Mouse (Mus musculus) kidney, postnatal 0 days (tissue): ENCODE data around the gene Mecom. TPM values are rescaled to one million over a fixed set of nuclear protein-coding genes. Genes with fewer than 3 reads are reported as not detected.

Experiments used
- ATAC-seq: fragments of 200-750 bp; cut with Nextera tagmentation; replicated peaks from 2 replicates; pipeline ENCODE4 v1.8.0; 2017; ENCODE audit warnings: low read depth, moderate number of reproducible peaks, moderate TSS enrichment, moderate library complexity; ENCODE audit not compliant: low FRiP score
- DNase-seq: peaks from one replicate; pipeline ENCODE4 v3.0.0-alpha.2; 2016; ENCODE audit warnings: low spot score
- H3K27ac ChIP-seq: fragments of 300-500 bp; sonication (generic); 2 replicates; pipeline ENCODE4 v1.5.1; 2014; ENCODE audit warnings: mild to moderate bottlenecking
- H3K27me3 ChIP-seq: fragments of 300-500 bp; sonication (generic); 2 replicates; pipeline ENCODE4 v1.6.1; 2014; ENCODE audit warnings: low read length, mixed read lengths; ENCODE audit not compliant: insufficient read depth
- H3K36me3 ChIP-seq: fragments of 300-500 bp; sonication (generic); 2 replicates; pipeline ENCODE4 v1.6.1; 2014; ENCODE audit warnings: low read length, mixed read lengths; ENCODE audit not compliant: insufficient read depth
- H3K4me1 ChIP-seq: fragments of 300-500 bp; sonication (generic); replicated peaks from 2 replicates; pipeline ENCODE4 v1.6.1; 2014; ENCODE audit warnings: antibody characterized with exemption, low read length, mixed read lengths; ENCODE audit not compliant: insufficient read depth
- H3K4me2 ChIP-seq: fragments of 300-500 bp; sonication (generic); 2 replicates; pipeline ENCODE4 v1.6.1; 2014; ENCODE audit warnings: mild to moderate bottlenecking, low read length, moderate library complexity, mixed read lengths
- H3K4me3 ChIP-seq: fragments of 300-500 bp; sonication (generic); replicated peaks from 2 replicates; pipeline ENCODE4 v1.5.1; 2014; ENCODE audit warnings: low read depth, low read length
- H3K9ac ChIP-seq: fragments of 300-500 bp; sonication (generic); 2 replicates; pipeline ENCODE4 v1.6.1; 2014; ENCODE audit warnings: low read depth, low read length
- H3K9me3 ChIP-seq: fragments of 300-500 bp; sonication (generic); replicated peaks from 2 replicates; pipeline ENCODE4 v1.6.1; 2016; ENCODE audit warnings: low read length, inconsistent platforms, mixed read lengths
- CTCF ChIP-seq: IDR thresholded peaks from 2 replicates; pipeline ENCODE4 v1.5.1; 2016; ENCODE audit warnings: antibody characterized with exemption, low read depth, mild to moderate bottlenecking, moderate library complexity
- WGBS: fragments of 180-500 bp; shearing (Covaris S2); extraction: QIAGEN DNeasy Blood & Tissue Kit; methylation state at CpG from one replicate; pipeline ENCODE4 v1.1.7; 2014; 5-methylcytosine and 5-hydroxymethylcytosine counted together
- polyA plus RNA-seq: library from polyadenylated mRNA; unstranded; fragments of >200 nt; fragmentation: Nextera tagmentation; extraction: Ambion mirVana; gene quantifications from 2 replicates; pipeline ENCODE4 v1.2.1, GENCODE M21; 2015

Gene Mecom
- polyA plus RNA-seq, 1 experiment from 2014 or later: 54.7 TPM

DNA sequence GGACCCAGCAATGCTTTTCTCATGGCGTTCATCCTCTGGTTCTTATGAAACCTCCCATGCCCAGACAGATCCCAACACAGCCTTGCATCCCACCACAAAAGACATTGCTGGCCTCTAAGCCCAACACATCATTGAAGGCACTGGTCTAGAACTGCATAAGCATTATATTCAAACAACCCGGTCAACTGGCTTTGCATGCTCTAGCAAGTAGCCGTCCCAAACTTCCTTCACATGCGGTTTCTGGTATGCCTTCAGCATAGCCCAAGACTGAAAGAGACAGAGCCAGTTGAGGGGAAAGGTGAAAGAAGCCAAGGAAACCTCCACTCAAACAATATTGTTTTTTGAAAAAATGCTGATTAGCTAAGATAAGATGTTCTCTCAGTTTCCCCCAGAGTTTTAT lies 397.7 kb downstream of the Mecom start:
- 66% methylated on average over 4 of the region's 4 CpGs for WGBS
- H3K9me3 ChIP-seq: no peaks in the 10 kb centered on the region
- 0 out of 2 replicates have a peak overlapping the region, but pooled peaks have one; percentile 15 for H3K27ac ChIP-seq
- no peaks in the 10 kb centered on the region for H3K36me3 ChIP-seq
- H3K27me3 ChIP-seq: no peaks in the 10 kb centered on the region
- ATAC-seq (no peak), DNase-seq (no peak)
- H3K4me2 ChIP-seq: no peak overlapping the region
- H3K9ac ChIP-seq: no peak overlapping the region
- H3K4me3 ChIP-seq: no peak overlapping the region
- no peak for TF ChIP-seq CTCF
- no peaks in the 10 kb centered on the region for H3K4me1 ChIP-seq

DNA sequence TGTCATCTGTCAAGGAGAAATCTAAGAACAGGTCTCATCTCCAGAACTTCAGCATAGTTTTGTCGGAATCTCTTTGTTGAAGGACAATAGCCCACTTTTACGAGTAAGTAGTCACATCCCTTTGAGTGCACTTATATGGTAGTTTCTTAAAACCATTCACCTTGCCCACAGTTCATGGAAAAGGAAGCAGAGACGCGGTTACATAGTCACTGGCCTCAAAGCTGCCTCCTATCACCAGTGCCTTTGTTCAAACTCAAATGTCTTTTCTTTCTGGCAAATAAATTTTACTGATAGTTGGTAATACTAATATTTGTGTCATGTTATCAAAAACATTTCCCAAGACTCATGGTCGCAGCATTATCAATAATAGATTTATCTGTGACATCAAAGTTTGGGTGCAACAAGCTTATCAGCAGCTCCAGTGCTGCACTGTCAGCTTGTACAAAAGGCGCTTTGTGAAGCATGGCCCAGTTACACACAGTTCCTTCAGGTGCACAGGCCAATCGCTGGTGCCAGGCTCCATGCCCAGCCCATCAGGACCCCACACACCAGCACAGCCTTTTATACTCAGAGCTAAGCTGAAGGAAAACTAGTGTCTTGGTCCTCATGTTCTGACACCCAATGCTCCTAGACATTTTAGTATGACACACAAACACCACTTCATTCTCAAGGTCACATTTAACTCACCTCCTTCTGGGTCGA lies 399.3 kb downstream of the Mecom start:
- H3K27me3 ChIP-seq: no peaks in the 10 kb centered on the region
- no peak overlapping the region for H3K4me3 ChIP-seq
- H3K4me2 ChIP-seq: no peak overlapping the region
- WGBS: 73% methylated on average over 8 of the region's 8 CpGs
- no peaks in the 10 kb centered on the region for H3K36me3 ChIP-seq
- peaks cover 8% of the 10 kb centered on the region; the same call in 1 of the 2 replicates for H3K4me1 ChIP-seq
- DNase-seq (no peak), ATAC-seq (no peak)
- peak overlapping the region; percentile 36 for H3K27ac ChIP-seq
- no peak overlapping the region for H3K9ac ChIP-seq
- no peak for TF ChIP-seq CTCF
- H3K9me3 ChIP-seq: no peaks in the 10 kb centered on the region

DNA sequence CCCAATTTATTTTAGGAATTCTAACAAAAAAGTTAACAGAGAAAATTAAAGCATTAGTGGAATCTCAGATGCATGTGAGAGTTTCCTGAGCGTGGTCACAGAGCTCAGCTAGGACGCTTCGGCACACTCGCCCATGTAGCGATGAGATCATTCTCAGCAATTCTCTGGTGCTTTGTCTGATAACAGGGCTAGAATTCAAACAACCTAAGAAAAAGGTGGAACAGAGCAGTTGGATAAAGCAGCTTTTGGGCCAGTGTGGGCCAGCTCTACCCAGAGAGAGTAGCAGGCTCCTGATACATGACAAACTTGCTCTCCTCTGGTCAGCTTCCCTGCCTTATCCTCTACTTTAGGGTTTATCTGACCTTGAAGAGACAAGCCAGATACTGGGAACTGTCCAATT lies 402.8 kb downstream of the Mecom start:
- WGBS: 87% methylated on average over 5 of the region's 5 CpGs
- ATAC-seq (no peak), DNase-seq (no peak)
- no peak overlapping the region for H3K4me3 ChIP-seq
- peaks cover 8% of the 10 kb centered on the region; the same call in 1 of the 2 replicates for H3K4me1 ChIP-seq
- H3K4me2 ChIP-seq: no peak overlapping the region
- no peaks in the 10 kb centered on the region for H3K36me3 ChIP-seq
- no peak overlapping the region for H3K9ac ChIP-seq
- H3K27me3 ChIP-seq: no peaks in the 10 kb centered on the region
- no peak for TF ChIP-seq CTCF
- 0 out of 2 replicates have a peak overlapping the region, but pooled peaks have one; percentile 2 for H3K27ac ChIP-seq
- H3K9me3 ChIP-seq: no peaks in the 10 kb centered on the region

DNA sequence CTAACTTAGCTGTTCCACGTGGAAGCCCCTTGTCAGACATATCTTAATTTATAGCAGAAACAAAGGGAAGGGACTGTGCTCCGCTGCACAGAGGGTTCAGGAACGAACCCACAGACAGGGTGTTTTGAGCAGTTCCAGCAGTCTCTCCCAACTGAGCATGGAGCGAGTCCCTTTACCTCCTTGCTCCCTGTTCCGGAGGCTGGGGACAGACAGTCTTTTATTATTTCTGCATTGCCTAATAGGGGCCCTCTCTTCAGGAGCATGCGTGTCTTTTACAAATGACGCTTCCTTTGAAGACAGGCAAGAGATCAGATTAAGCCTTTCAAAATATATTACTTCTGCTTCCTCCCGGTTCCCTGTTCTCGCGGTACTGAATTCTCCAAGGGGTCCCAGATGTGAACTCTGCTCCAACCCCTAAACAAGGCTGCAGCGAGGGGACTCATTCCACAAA lies 403.8 kb downstream of the Mecom start:
- ATAC-seq: peak; percentile 57
- no peak for TF ChIP-seq CTCF
- peak; percentile 70 for DNase-seq
- Histone ChIP-seq H3K9me3 (no peaks in the 10 kb centered on the region), H3K9ac (no peak overlapping the region), H3K4me1 (peaks cover 8% of the 10 kb centered on the region; the same call in 1 of the 2 replicates), H3K27me3 (no peaks in the 10 kb centered on the region), H3K4me2 (no peak overlapping the region), H3K27ac (no peak overlapping the region), H3K4me3 (no peak overlapping the region), H3K36me3 (no peaks in the 10 kb centered on the region)
- whole genome bisulfite sequencing: 8% methylated on average over 11 of the region's 11 CpGs

DNA sequence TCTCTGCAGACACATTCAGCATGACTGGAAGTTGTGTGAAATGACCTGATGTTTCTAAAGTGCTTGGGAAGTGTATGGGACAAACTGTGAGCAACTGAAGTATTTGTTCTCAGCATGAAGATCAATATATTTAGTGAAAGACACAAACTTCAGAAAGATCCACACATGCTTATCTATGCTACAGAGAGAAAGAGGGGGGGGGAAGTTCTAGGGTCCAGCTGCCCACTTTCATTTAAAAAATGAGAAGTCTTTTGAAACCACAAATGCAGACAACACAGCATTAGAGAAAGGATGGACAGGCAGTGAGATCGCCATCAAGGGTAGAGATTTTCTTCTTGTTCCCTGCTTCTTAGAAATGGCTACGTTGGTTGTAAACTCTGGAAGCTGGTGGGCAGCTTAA lies 404.4 kb downstream of the Mecom start:
- peaks cover 8% of the 10 kb centered on the region; the same call in 1 of the 2 replicates for H3K4me1 ChIP-seq
- no peak overlapping the region for H3K4me2 ChIP-seq
- no peak overlapping the region for H3K4me3 ChIP-seq
- no peak for TF ChIP-seq CTCF
- no peak overlapping the region for H3K9ac ChIP-seq
- WGBS: 64% methylated on average over 2 of the region's 2 CpGs
- no peak overlapping the region for H3K27ac ChIP-seq
- H3K9me3 ChIP-seq: no peaks in the 10 kb centered on the region
- DNase-seq (no peak), ATAC-seq (no peak)
- no peaks in the 10 kb centered on the region for H3K36me3 ChIP-seq
- no peaks in the 10 kb centered on the region for H3K27me3 ChIP-seq

DNA sequence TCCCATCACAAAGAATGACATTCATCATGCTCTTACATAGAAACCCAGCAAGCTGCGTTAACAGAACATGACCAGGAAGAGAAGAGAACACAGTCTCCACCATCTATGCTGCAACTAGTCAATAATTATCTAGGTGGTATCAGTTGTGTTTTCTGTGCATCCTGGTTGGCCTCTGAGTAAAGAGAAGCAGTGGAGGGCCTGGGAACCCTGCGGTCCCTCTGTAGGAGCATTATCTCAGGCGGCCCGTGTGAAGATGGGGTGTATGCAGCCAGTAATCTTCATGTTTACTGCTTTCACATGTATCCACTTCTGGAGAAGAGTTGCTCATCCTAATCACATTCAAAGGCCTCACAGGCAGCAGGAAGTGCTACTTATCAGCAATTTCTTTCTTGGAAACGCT lies 407.5 kb downstream of the Mecom start:
- no peak overlapping the region for H3K9ac ChIP-seq
- ATAC-seq (no peak), DNase-seq (no peak)
- H3K4me1 ChIP-seq: peaks cover 8% of the 10 kb centered on the region; the same call in 1 of the 2 replicates
- no peaks in the 10 kb centered on the region for H3K9me3 ChIP-seq
- 71% methylated on average over 5 of the region's 5 CpGs for whole genome bisulfite sequencing
- no peak overlapping the region for H3K4me2 ChIP-seq
- H3K36me3 ChIP-seq: no peaks in the 10 kb centered on the region
- no peak for TF ChIP-seq CTCF
- H3K27ac ChIP-seq: no peak overlapping the region
- no peak overlapping the region for H3K4me3 ChIP-seq
- no peaks in the 10 kb centered on the region for H3K27me3 ChIP-seq

DNA sequence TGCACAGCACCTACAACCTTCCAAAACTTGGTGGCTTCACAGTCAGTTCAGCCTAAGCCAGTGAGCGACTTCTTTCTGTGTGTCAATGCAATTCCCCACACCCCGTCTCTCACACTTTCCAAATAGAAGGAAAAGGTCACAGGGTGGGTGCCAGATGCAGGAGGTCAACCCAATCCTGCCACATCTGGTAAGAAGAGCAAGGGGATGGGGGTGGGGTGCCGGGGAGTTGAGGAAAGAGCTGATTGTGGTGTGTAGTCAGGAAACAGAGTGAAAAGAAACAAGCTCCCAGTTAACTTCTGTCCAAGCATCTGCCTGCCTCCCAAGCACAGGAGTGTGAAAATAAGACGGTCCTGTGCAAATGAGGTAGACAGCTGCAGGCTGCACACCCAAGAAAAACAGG lies 408.1 kb downstream of the Mecom start:
- Histone ChIP-seq H3K27me3 (no peaks in the 10 kb centered on the region), H3K9ac (no peak overlapping the region), H3K4me2 (no peak overlapping the region), H3K4me3 (no peak overlapping the region), H3K4me1 (peaks cover 8% of the 10 kb centered on the region; the same call in 1 of the 2 replicates), H3K9me3 (no peaks in the 10 kb centered on the region), H3K36me3 (no peaks in the 10 kb centered on the region), H3K27ac (no peak overlapping the region)
- no peak for DNase-seq
- TF ChIP-seq CTCF: no peak
- ATAC-seq: no peak
- WGBS: 66% methylated on average over 4 of the region's 4 CpGs
